Mouse (Mus musculus) forebrain, embryonic 16.5 days (tissue): Measurements from ENCODE around the gene Vcam1. TPM values are rescaled to one million over a fixed set of nuclear protein-coding genes. Genes with fewer than 3 reads are reported as not detected.

ENCODE experiments used
- ATAC-seq: fragments of 200-750 bp; cut with Nextera tagmentation; 2 replicates; pipeline ENCODE4 v1.8.0; 2017; ENCODE audit warnings: mild to moderate bottlenecking, moderate library complexity
- H3K27ac ChIP-seq: fragments of 300-500 bp; sonication (generic); 2 replicates; pipeline ENCODE4 v1.5.1; 2014; ENCODE audit warnings: low read length, control low read depth
- H3K27me3 ChIP-seq: fragments of 300-500 bp; sonication (generic); replicated peaks from 2 replicates; pipeline ENCODE4 v1.6.1; 2014; ENCODE audit warnings: low read length; ENCODE audit not compliant: control insufficient read depth, insufficient read depth
- H3K36me3 ChIP-seq: fragments of 300-500 bp; sonication (generic); 2 replicates; pipeline ENCODE4 v1.6.1; 2014; ENCODE audit not compliant: control insufficient read depth, insufficient read depth
- H3K4me1 ChIP-seq: fragments of 300-500 bp; sonication (generic); replicated peaks from 2 replicates; pipeline ENCODE4 v1.6.1; 2014; ENCODE audit warnings: low read length; ENCODE audit not compliant: control insufficient read depth, insufficient read depth
- H3K4me2 ChIP-seq: fragments of 300-500 bp; sonication (generic); 2 replicates; pipeline ENCODE4 v1.6.1; 2014; ENCODE audit warnings: mild to moderate bottlenecking, low read length, control low read depth
- H3K4me3 ChIP-seq: fragments of 300-500 bp; sonication (generic); replicated peaks from 2 replicates; pipeline ENCODE4 v1.5.1; 2014; ENCODE audit warnings: mild to moderate bottlenecking, low read length, control low read depth
- H3K9ac ChIP-seq: fragments of 300-500 bp; sonication (generic); replicated peaks from 2 replicates; pipeline ENCODE4 v1.6.1; 2014; ENCODE audit warnings: low read depth, low read length, control low read depth
- H3K9me3 ChIP-seq: fragments of 300-500 bp; sonication (generic); 2 replicates; pipeline ENCODE4 v1.6.1; 2016; ENCODE audit warnings: low read length; ENCODE audit not compliant: control insufficient read depth
- WGBS: fragments of 180-500 bp; shearing (Covaris S2); extraction: QIAGEN DNeasy Blood & Tissue Kit; methylation state at CpG from one replicate; pipeline ENCODE4 v1.1.7; 2014; 5-methylcytosine and 5-hydroxymethylcytosine counted together
- polyA plus RNA-seq: library from polyadenylated mRNA; unstranded; fragments of >200 nt; fragmentation: Nextera tagmentation; extraction: Ambion mirVana; gene quantifications from 2 replicates; pipeline ENCODE4 v1.2.1, GENCODE M21; 2015

Gene Vcam1
- polyA plus RNA-seq, 1 experiment from 2014 or later, result 28.4 TPM

DNA sequence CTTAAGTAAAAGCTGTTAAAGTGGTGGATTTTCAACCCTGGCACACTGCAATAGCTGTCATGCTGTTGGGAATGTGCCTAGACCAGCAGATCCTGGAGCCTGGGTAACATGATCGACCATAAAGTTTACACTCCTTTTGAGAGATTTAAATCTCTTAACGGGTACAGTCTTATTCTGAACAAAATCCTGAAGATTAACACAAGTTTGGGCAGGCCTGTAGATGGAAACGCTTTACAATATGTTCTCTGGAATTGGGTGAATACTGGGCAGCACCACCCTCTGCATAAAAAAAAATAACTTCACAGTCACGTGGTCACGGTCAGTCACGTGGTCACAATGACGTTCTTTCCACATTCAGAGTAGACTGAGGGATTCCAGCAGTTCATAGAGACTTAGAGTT, 10.3 kb downstream of the Vcam1 start:
- H3K27ac ChIP-seq, result no peak overlapping the region

DNA sequence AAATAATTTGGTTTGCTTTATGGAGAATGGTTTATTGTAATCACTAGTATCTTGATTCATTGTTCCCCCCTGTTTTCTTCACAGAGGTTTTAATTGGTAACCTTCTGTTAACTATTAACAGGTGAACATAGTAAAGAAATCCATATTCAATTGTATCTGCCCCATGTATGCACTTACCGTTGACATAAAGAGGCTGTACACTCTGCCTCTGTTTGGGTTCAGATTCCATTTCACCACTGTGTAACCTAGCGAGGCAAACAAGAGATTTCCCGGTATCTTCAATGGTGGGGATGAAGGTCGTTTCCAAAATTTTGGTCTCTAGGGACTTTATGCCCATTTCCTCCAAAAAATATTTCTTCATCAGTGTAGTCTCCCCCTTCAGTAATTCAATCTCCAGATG, 12.4 kb downstream of the Vcam1 start:
- Histone ChIP-seq H3K9ac (no peak overlapping the region), H3K27me3 (no peaks in the 10 kb centered on the region), H3K9me3 (no peaks in the 10 kb centered on the region), H3K4me3 (no peak overlapping the region), H3K27ac (no peak overlapping the region), H3K36me3 (no peaks in the 10 kb centered on the region), H3K4me2 (no peak overlapping the region), H3K4me1 (peaks cover 17% of the 10 kb centered on the region)
- no peak for ATAC-seq
- 92% methylated on average over 4 of the region's 4 CpGs for WGBS

More for the DNA sequence above, 10.3 kb downstream of the Vcam1 start:
- H3K27me3 ChIP-seq, result no peaks in the 10 kb centered on the region
- 70% methylated on average over 7 of the region's 7 CpGs for WGBS
- no peaks in the 10 kb centered on the region for H3K9me3 ChIP-seq
- no peak overlapping the region for H3K9ac ChIP-seq
- no peak overlapping the region for H3K4me3 ChIP-seq
- H3K4me1 ChIP-seq, result peaks cover 9% of the 10 kb centered on the region; the same call in 1 of the 2 replicates
- ATAC-seq, result no peak
- no peak overlapping the region for H3K4me2 ChIP-seq
- H3K36me3 ChIP-seq, result no peaks in the 10 kb centered on the region

DNA sequence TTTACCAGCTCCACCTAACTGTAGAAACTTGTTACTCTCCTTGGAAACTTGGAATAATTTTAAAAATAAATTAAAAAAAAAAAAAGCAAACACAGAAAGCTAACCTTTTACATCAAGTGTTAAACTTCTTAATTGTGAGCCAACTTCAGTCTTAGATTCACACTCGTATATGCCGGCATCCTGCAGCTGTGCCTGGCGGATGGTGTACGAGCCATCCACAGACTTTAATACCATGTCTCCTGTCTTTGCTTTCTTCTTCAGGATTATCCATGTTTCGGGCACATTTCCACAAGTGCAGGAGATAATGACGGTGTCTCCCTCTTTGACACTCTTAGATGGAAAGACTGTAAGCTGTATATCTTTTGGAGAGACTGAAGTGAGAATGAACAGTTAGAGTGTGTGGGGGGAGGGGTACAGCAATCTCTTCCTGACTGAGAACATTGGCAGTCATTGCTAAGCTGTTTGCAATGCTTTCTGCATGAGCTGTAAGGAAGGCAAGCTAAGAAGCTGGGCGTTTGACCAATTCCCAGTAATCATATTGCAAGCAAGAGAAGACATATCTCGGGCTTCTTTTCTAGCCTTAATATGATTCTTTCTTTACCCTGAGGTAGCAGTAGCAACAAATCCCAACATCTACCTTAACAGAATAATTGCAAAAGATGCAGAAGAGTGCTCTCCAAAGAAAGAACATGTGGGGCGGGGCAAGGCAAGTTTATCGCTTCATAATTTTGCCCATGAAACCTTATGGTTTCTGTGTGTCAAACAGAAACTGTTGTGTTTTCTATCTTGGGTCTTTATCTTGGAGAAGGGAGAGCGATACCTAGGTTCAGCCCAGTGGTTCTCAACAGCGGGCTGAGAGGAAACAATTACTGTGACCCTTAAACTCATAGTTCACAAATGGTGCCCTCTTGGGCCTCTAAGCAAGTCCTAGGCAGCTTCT, 15.0 kb downstream of the Vcam1 start:
- Histone ChIP-seq H3K9ac (no peak overlapping the region), H3K4me1 (peaks cover 17% of the 10 kb centered on the region), H3K27me3 (no peaks in the 10 kb centered on the region), H3K4me2 (peak overlapping the region; percentile 39), H3K4me3 (no peak overlapping the region), H3K27ac (peak overlapping the region; percentile 35; the same call in 1 of the 2 replicates), H3K9me3 (no peaks in the 10 kb centered on the region), H3K36me3 (no peaks in the 10 kb centered on the region)
- ATAC-seq, result peak; percentile 81
- WGBS, result 32% methylated on average over 12 of the region's 12 CpGs

DNA sequence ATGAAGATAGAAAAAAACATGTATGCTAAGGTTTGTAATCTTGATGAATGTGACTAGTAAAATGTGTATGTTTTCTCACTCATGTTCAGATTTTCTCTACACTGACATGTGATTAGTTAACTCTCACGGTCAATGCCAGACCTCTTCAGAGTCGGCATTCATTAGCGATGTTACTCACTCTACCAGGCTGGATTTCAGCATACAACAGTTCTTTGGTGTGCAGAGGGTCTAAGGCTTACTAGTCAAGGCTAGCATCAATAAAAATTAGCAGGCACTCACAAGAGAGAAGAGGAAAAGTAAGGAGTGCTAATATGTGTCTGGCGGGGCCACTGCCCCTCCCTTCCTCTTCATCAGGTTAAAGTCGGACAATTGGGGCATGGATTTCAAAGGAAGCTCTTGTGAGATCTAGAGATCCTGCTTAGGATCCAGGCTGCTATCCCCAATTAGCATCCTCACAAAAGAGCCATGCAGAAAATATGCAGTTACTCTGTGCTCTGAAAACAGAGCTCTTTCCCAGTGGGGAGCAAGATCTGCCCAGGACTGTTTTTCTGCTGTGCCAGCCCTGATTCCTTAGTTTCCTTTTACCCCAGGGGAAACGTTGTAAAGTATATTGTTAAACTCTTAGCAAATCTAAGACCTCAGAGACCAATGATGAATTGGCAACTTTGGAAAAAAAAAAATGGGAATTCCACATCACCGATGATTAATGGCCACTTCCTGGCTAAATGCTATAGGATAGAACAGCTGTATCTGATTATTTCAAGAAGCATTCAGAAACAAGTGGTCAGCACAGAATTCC, 15.8 kb downstream of the Vcam1 start:
- no peak overlapping the region for H3K9ac ChIP-seq

DNA sequence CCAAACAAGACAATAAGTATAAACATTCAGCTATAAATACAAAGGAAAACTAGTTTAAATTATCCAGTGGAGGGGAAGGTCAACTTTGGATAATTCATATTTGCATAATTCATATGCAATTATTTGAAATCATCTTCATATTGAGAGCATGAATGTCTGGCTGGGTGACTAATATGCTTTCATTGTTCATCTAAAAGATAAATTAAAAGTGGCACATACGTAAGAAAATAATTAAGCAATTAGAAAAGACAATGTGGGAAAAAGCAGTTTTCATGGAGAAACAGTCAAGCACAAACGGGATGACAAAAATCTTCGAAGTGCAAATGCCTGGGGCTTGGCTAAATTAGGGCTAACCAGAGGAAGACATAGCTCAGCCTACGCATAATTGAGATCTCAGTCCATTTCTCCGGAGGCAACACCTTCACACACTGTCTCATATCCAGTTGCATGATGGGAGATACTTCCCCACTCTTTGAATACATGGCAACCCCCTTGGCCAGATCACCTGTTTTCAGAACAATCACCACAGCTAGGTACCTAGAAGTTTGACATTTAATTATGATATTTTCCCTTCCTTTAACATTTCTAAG, 16.6 kb downstream of the Vcam1 start:
- no peaks in the 10 kb centered on the region for H3K36me3 ChIP-seq
- no peaks in the 10 kb centered on the region for H3K9me3 ChIP-seq
- H3K4me2 ChIP-seq, result no peak overlapping the region
- H3K4me3 ChIP-seq, result no peak overlapping the region
- H3K9ac ChIP-seq, result no peak overlapping the region
- no peaks in the 10 kb centered on the region for H3K27me3 ChIP-seq
- peaks cover 17% of the 10 kb centered on the region for H3K4me1 ChIP-seq
- H3K27ac ChIP-seq, result no peak overlapping the region
- 47% methylated on average over 5 of the region's 5 CpGs for WGBS
- no peak for ATAC-seq

More for the DNA sequence above, 15.8 kb downstream of the Vcam1 start:
- ATAC-seq, result peak; percentile 64
- H3K4me3 ChIP-seq, result no peak overlapping the region
- H3K4me2 ChIP-seq, result peak overlapping the region; percentile 23
- no peaks in the 10 kb centered on the region for H3K9me3 ChIP-seq
- peak overlapping the region; percentile 69 for H3K27ac ChIP-seq
- no peaks in the 10 kb centered on the region for H3K36me3 ChIP-seq
- H3K27me3 ChIP-seq, result no peaks in the 10 kb centered on the region
- under 1% methylated on average over 7 of the region's 7 CpGs for WGBS
- H3K4me1 ChIP-seq, result peaks cover 17% of the 10 kb centered on the region

DNA sequence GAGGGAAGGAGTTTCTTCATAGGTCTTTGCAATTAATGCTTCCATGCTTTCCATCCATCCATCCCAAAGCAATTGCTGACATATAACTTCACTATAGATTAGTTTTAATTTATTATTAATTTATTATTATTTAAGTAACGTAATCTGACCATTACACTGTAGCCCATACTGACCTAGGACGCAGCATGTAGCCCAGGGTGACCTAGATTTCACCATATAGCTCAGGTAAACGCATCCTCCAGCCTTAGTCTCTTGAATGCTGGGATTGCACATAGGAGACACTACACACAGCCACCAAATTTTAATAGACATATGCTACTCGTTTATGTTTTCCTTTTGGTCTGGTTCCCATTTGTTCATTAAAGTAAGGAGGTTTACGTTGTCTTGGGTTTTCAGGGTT, 23.8 kb downstream of the Vcam1 start:
- no peak overlapping the region for H3K4me3 ChIP-seq
- no peak overlapping the region for H3K4me2 ChIP-seq
- no peaks in the 10 kb centered on the region; the same call in 1 of the 2 replicates for H3K27me3 ChIP-seq
- H3K27ac ChIP-seq, result no peak overlapping the region
- H3K36me3 ChIP-seq, result no peaks in the 10 kb centered on the region
- ATAC-seq, result no peak
- H3K4me1 ChIP-seq, result peaks cover 5% of the 10 kb centered on the region; the same call in 1 of the 2 replicates
- H3K9me3 ChIP-seq, result no peaks in the 10 kb centered on the region
- H3K9ac ChIP-seq, result no peak overlapping the region
- 73% methylated on average over 5 of the region's 5 CpGs for WGBS

DNA sequence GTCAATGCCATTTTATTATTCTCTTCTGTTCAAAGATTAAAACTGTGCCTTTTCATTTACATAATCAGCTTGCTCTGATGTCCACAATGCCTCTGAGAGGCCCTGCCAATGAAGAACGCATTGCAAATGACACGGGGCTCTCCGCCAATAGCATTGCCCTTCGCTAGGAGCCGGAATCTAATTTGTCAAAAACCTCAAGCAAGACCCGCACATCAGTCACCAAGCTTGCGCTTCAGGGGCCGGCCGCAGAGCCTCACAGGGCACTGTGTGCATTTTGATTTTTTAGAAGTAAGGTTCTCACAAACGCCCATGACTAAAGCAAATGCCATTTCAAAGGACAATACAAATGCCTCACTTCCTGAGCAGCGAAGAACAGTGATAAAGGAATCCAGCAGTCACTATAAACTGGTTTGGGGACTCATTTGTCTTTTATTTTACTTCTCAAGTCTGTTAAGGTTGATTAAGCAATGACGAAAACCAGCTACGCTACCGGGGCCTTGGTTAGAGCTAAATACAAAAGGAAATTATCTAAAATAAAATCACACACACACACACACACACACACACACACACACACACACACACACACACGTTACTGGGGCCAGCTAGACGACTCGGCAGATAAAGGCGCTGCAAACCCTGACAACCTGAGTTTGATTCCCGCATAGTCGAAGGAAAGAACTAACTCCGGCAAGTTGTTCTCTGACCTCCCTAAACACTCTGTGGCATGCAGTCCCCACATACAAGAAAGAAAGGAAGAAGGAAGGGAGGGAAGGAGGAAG, 24.4 kb downstream of the Vcam1 start:
- H3K9ac ChIP-seq, result peak overlapping the region; percentile 44; the same call in 1 of the 2 replicates
- H3K4me3 ChIP-seq, result peak overlapping the region; percentile 30
- H3K27me3 ChIP-seq, result no peaks in the 10 kb centered on the region; the same call in 1 of the 2 replicates
- H3K4me2 ChIP-seq, result peak overlapping the region; percentile 55
- H3K27ac ChIP-seq, result no peak overlapping the region
- ATAC-seq, result peak; percentile 89
- peaks cover 5% of the 10 kb centered on the region; the same call in 1 of the 2 replicates for H3K4me1 ChIP-seq
- WGBS, result 6% methylated on average over 21 of the region's 21 CpGs
- H3K9me3 ChIP-seq, result no peaks in the 10 kb centered on the region
- no peaks in the 10 kb centered on the region for H3K36me3 ChIP-seq

DNA sequence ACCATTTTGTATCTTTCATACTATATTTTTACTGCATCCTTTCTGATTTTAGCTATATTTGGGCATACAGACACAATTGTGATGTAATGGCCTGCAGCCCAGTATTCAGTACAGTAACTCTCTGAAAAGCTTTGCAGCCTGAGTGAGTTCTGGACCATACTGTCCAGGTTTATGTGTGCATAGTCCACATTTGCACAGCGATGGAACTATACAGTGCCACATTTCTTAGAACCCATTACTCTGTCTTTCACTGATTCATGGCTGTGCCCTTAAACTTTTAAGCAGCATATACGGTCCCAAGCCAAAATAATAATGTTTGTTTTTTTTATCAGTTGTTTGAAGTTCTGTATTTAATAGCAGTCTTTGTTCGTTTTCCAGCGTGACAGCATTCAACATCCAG, 25.2 kb downstream of the Vcam1 start:
- no peak overlapping the region for H3K9ac ChIP-seq
- no peak for ATAC-seq
- H3K4me2 ChIP-seq, result no peak overlapping the region
- no peaks in the 10 kb centered on the region for H3K36me3 ChIP-seq
- no peak overlapping the region for H3K4me3 ChIP-seq
- peaks cover 5% of the 10 kb centered on the region; the same call in 1 of the 2 replicates for H3K4me1 ChIP-seq
- H3K9me3 ChIP-seq, result no peaks in the 10 kb centered on the region
- no peak overlapping the region for H3K27ac ChIP-seq
- 13% methylated on average over 4 of the region's 4 CpGs for WGBS
- H3K27me3 ChIP-seq, result no peaks in the 10 kb centered on the region; the same call in 1 of the 2 replicates
